Mouse (Mus musculus): Measurements from ENCODE around the gene Tmem53.

- no peak for TF ChIP-seq POLR2A (IDR thresholded peaks at IDR 0.05; ENCODE audit: borderline replicate concordance, insufficient read depth, low read length)
- no peak for TF ChIP-seq CTCF (IDR thresholded peaks at IDR 0.05; ENCODE audit: borderline replicate concordance, insufficient read depth, low read depth, low read length)
These were observed 29.5 kb downstream of the Tmem53 start for GRCm38 (mm10) chr4:117281090-117281845.
